Mouse (Mus musculus) stomach, embryonic 15.5 days (tissue): Measurements from ENCODE around the gene Sfswap. TPM values are rescaled to one million over a fixed set of nuclear protein-coding genes. Genes with fewer than 3 reads are reported as not detected.

Experiments used
- ATAC-seq: fragments of 200-750 bp; cut with Nextera tagmentation; 2 replicates; pipeline ENCODE4 v1.8.0; 2017; ENCODE audit warnings: low read depth, moderate number of reproducible peaks, moderate TSS enrichment; ENCODE audit not compliant: insufficient read depth, low FRiP score
- H3K27ac ChIP-seq: fragments of 300-500 bp; sonication (generic); 2 replicates; pipeline ENCODE4 v1.5.1; 2015; ENCODE audit warnings: mild to moderate bottlenecking, inconsistent platforms
- H3K27me3 ChIP-seq: fragments of 300-500 bp; sonication (generic); replicated peaks from 2 replicates; pipeline ENCODE4 v1.6.1; 2015; ENCODE audit warnings: inconsistent platforms
- H3K36me3 ChIP-seq: fragments of 300-500 bp; sonication (generic); 2 replicates; pipeline ENCODE4 v1.6.1; 2015; ENCODE audit warnings: inconsistent platforms
- H3K4me1 ChIP-seq: fragments of 300-500 bp; sonication (generic); 2 replicates; pipeline ENCODE4 v1.6.1; 2015; ENCODE audit warnings: inconsistent platforms
- H3K4me2 ChIP-seq: fragments of 300-500 bp; sonication (generic); 2 replicates; pipeline ENCODE4 v1.6.1; 2015; ENCODE audit warnings: mild to moderate bottlenecking, inconsistent platforms
- H3K4me3 ChIP-seq: fragments of 300-500 bp; sonication (generic); replicated peaks from 2 replicates; pipeline ENCODE4 v1.5.1; 2015; ENCODE audit warnings: inconsistent platforms
- H3K9ac ChIP-seq: fragments of 300-500 bp; sonication (generic); 2 replicates; pipeline ENCODE4 v1.6.1; 2015; ENCODE audit warnings: inconsistent platforms
- H3K9me3 ChIP-seq: fragments of 300-500 bp; sonication (generic); 2 replicates; pipeline ENCODE4 v1.6.1; 2016; ENCODE audit warnings: inconsistent platforms
- whole genome bisulfite sequencing: fragments of 180-500 bp; shearing (Covaris S2); methylation state at CpG from one replicate; pipeline ENCODE4 v1.1.7; 2015; 5-methylcytosine and 5-hydroxymethylcytosine counted together
- polyA plus RNA-seq: library from polyadenylated mRNA; unstranded; fragments of >200 nt; fragmentation: Nextera tagmentation; extraction: Ambion mirVana; gene quantifications from 2 replicates; pipeline ENCODE4 v1.2.1, GENCODE M21; 2015

The Sfswap gene
- polyA plus RNA-seq, 1 experiment from 2014 or later: 38.8 TPM

- no peak for ATAC-seq
- peaks cover 2% of the 10 kb centered on the region; the same call in 1 of the 2 replicates for H3K36me3 ChIP-seq
- 77% methylated on average over 2 of the region's 2 CpGs for whole genome bisulfite sequencing
- no peak overlapping the region for H3K4me2 ChIP-seq
- no peaks in the 10 kb centered on the region for H3K4me1 ChIP-seq
- H3K4me3 ChIP-seq: no peak overlapping the region
- no peak overlapping the region for H3K9ac ChIP-seq
- no peak overlapping the region for H3K27ac ChIP-seq
- H3K27me3 ChIP-seq: no peaks in the 10 kb centered on the region
- H3K9me3 ChIP-seq: no peaks in the 10 kb centered on the region
Observed at GRCm38 (mm10) chr5:129534500-129534899, 33.5 kb downstream of the Sfswap start.

GRCm38 (mm10) chr5:129535021-129535420 is 34.0 kb downstream of the Sfswap start:
- 73% methylated on average over 2 of the region's 2 CpGs for WGBS

GRCm38 (mm10) chr5:129535431-129535830 is 34.4 kb downstream of the Sfswap start:
- Histone ChIP-seq H3K27me3 (no peaks in the 10 kb centered on the region), H3K9ac (no peak overlapping the region), H3K4me3 (no peak overlapping the region), H3K4me2 (no peak overlapping the region), H3K36me3 (peaks cover under 1% of the 10 kb centered on the region), H3K4me1 (no peaks in the 10 kb centered on the region), H3K27ac (no peak overlapping the region), H3K9me3 (no peaks in the 10 kb centered on the region)
- 97% methylated on average over 3 of the region's 3 CpGs for WGBS
- no peak for ATAC-seq

More at GRCm38 (mm10) chr5:129535021-129535420, 34.0 kb downstream of the Sfswap start:
- Histone ChIP-seq H3K36me3 (no peaks in the 10 kb centered on the region; the same call in 1 of the 2 replicates), H3K27me3 (no peaks in the 10 kb centered on the region), H3K4me3 (no peak overlapping the region), H3K27ac (no peak overlapping the region), H3K9ac (no peak overlapping the region), H3K4me2 (no peak overlapping the region), H3K4me1 (no peaks in the 10 kb centered on the region), H3K9me3 (no peaks in the 10 kb centered on the region)
- ATAC-seq: no peak

- no peak for ATAC-seq
- WGBS: 90% methylated on average over 4 of the region's 4 CpGs
- H3K9ac ChIP-seq: no peak overlapping the region
- H3K4me2 ChIP-seq: no peak overlapping the region
- no peak overlapping the region for H3K27ac ChIP-seq
- no peaks in the 10 kb centered on the region for H3K4me1 ChIP-seq
- H3K27me3 ChIP-seq: no peaks in the 10 kb centered on the region
- no peak overlapping the region for H3K4me3 ChIP-seq
- H3K36me3 ChIP-seq: peaks cover 27% of the 10 kb centered on the region
- no peaks in the 10 kb centered on the region for H3K9me3 ChIP-seq
Observed at GRCm38 (mm10) chr5:129538826-129539225, 37.8 kb downstream of the Sfswap start.

- no peaks in the 10 kb centered on the region for H3K27me3 ChIP-seq
- H3K9ac ChIP-seq: no peak overlapping the region
- H3K4me2 ChIP-seq: no peak overlapping the region
- H3K27ac ChIP-seq: no peak overlapping the region
- 91% methylated on average over 3 of the region's 3 CpGs for WGBS
- H3K9me3 ChIP-seq: no peaks in the 10 kb centered on the region
- ATAC-seq: no peak
- peaks cover 54% of the 10 kb centered on the region for H3K36me3 ChIP-seq
- no peaks in the 10 kb centered on the region for H3K4me1 ChIP-seq
- no peak overlapping the region for H3K4me3 ChIP-seq
Observed at GRCm38 (mm10) chr5:129542236-129542635, 41.2 kb downstream of the Sfswap start.

- Histone ChIP-seq H3K27ac (no peak overlapping the region), H3K4me1 (no peaks in the 10 kb centered on the region), H3K4me2 (no peak overlapping the region), H3K9ac (no peak overlapping the region), H3K4me3 (no peak overlapping the region), H3K36me3 (peaks cover 76% of the 10 kb centered on the region), H3K9me3 (no peaks in the 10 kb centered on the region), H3K27me3 (no peaks in the 10 kb centered on the region)
- WGBS: 81% methylated on average over 9 of the region's 9 CpGs
- ATAC-seq: no peak
Observed at GRCm38 (mm10) chr5:129545787-129546186, 44.8 kb downstream of the Sfswap start.

GRCm38 (mm10) chr5:129549716-129550115 is 48.7 kb downstream of the Sfswap start:
- peaks cover 83% of the 10 kb centered on the region for H3K36me3 ChIP-seq
- H3K4me3 ChIP-seq: no peak overlapping the region
- H3K27me3 ChIP-seq: no peaks in the 10 kb centered on the region
- no peaks in the 10 kb centered on the region for H3K9me3 ChIP-seq
- WGBS: 91% methylated on average over 12 of the region's 12 CpGs
- ATAC-seq: no peak
- H3K27ac ChIP-seq: no peak overlapping the region
- no peaks in the 10 kb centered on the region for H3K4me1 ChIP-seq
- H3K4me2 ChIP-seq: no peak overlapping the region
- no peak overlapping the region for H3K9ac ChIP-seq

- Histone ChIP-seq H3K27me3 (no peaks in the 10 kb centered on the region), H3K36me3 (peaks cover 82% of the 10 kb centered on the region), H3K27ac (no peak overlapping the region), H3K9ac (no peak overlapping the region), H3K4me3 (no peak overlapping the region), H3K4me2 (no peak overlapping the region), H3K9me3 (no peaks in the 10 kb centered on the region), H3K4me1 (no peaks in the 10 kb centered on the region)
- 95% methylated on average over 6 of the region's 6 CpGs for WGBS
- no peak for ATAC-seq
Observed at GRCm38 (mm10) chr5:129550790-129551189, 49.8 kb downstream of the Sfswap start.

GRCm38 (mm10) chr5:129551991-129552390 is 51.0 kb downstream of the Sfswap start:
- no peak for ATAC-seq
- no peak overlapping the region for H3K9ac ChIP-seq
- no peak overlapping the region for H3K27ac ChIP-seq
- H3K27me3 ChIP-seq: no peaks in the 10 kb centered on the region
- 91% methylated on average over 2 of the region's 2 CpGs for WGBS
- no peaks in the 10 kb centered on the region for H3K9me3 ChIP-seq
- H3K4me2 ChIP-seq: no peak overlapping the region
- H3K4me3 ChIP-seq: no peak overlapping the region
- peaks cover 77% of the 10 kb centered on the region for H3K36me3 ChIP-seq
- H3K4me1 ChIP-seq: no peaks in the 10 kb centered on the region

GRCm38 (mm10) chr5:129553642-129554041 is 52.6 kb downstream of the Sfswap start:
- Histone ChIP-seq H3K9me3 (no peaks in the 10 kb centered on the region), H3K4me1 (no peaks in the 10 kb centered on the region), H3K27ac (no peak overlapping the region), H3K9ac (no peak overlapping the region), H3K27me3 (no peaks in the 10 kb centered on the region), H3K4me3 (no peak overlapping the region), H3K4me2 (no peak overlapping the region), H3K36me3 (peaks cover 74% of the 10 kb centered on the region)
- WGBS: 89% methylated on average over 6 of the region's 6 CpGs
- ATAC-seq: no peak

- H3K36me3 ChIP-seq: peaks cover 61% of the 10 kb centered on the region
- H3K9me3 ChIP-seq: no peaks in the 10 kb centered on the region
- no peaks in the 10 kb centered on the region for H3K4me1 ChIP-seq
- H3K4me3 ChIP-seq: no peak overlapping the region
- WGBS: 80% methylated on average over 5 of the region's 5 CpGs
- H3K4me2 ChIP-seq: no peak overlapping the region
- no peak overlapping the region for H3K9ac ChIP-seq
- no peak for ATAC-seq
- no peaks in the 10 kb centered on the region for H3K27me3 ChIP-seq
- no peak overlapping the region for H3K27ac ChIP-seq
Observed at GRCm38 (mm10) chr5:129558591-129558990, 57.6 kb downstream of the Sfswap start.

- Histone ChIP-seq H3K4me3 (no peak overlapping the region), H3K27ac (no peak overlapping the region), H3K36me3 (peaks cover 60% of the 10 kb centered on the region), H3K4me1 (no peaks in the 10 kb centered on the region), H3K9ac (no peak overlapping the region), H3K27me3 (no peaks in the 10 kb centered on the region), H3K9me3 (no peaks in the 10 kb centered on the region), H3K4me2 (no peak overlapping the region)
- no peak for ATAC-seq
- 81% methylated on average over 11 of the region's 11 CpGs for whole genome bisulfite sequencing
Observed at GRCm38 (mm10) chr5:129559283-129559682, 58.3 kb downstream of the Sfswap start.

- Histone ChIP-seq H3K9ac (no peak overlapping the region), H3K27ac (no peak overlapping the region), H3K36me3 (peaks cover 59% of the 10 kb centered on the region), H3K27me3 (no peaks in the 10 kb centered on the region), H3K4me1 (no peaks in the 10 kb centered on the region), H3K4me2 (no peak overlapping the region), H3K9me3 (no peaks in the 10 kb centered on the region), H3K4me3 (no peak overlapping the region)
- 90% methylated on average over 8 of the region's 8 CpGs for WGBS
- no peak for ATAC-seq
Observed at GRCm38 (mm10) chr5:129562342-129562741, 61.3 kb downstream of the Sfswap start.
